Mouse (Mus musculus): ENCODE measurements around the gene Nipal3.

DNA sequence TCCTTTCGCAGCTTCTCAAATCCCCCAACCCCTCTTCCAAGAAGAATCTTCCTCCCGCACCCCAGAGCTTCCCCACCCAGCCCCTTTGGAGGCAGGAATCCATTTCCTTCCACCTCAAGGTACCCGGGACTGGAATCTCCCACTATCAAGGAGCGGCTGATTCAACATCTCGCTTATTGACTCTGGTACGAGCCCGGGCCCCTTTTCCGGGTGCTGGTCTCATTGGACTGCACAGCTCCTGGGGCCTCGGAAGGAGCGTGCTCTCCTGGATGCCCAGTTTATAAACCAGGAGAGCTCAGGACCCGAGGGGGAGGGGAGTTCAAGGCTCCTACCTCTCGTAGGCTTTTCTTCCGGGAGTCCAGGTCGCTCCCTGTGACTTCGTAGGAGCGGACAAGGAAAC is 97.3 kb downstream of the Nipal3 start:
- TF ChIP-seq CTCF (IDR thresholded peaks at IDR 0.05; ENCODE audit: borderline replicate concordance, extremely low read depth, insufficient read depth, insufficient read length) (no peak), POLR2A (IDR thresholded peaks at IDR 0.05; ENCODE audit: borderline replicate concordance, extremely low read depth, insufficient read depth, insufficient read length, poor library complexity, severe bottlenecking) (no peak)
